Mouse (Mus musculus) urinary bladder, adult 18-20 months (tissue): ENCODE measurements around the gene Mfn1.
A peak's percentile ranks its signal among the peaks of the same experiment; 100 is the strongest.

Experiments used
- DNase-seq, 2 experiments: peaks; one replicate each; pipeline ENCODE4 v3.0.0; 2022; ENCODE audit warnings: low spot score in 2 of 2, mixed read lengths in 2 of 2

Mfn1 gene

DNA sequence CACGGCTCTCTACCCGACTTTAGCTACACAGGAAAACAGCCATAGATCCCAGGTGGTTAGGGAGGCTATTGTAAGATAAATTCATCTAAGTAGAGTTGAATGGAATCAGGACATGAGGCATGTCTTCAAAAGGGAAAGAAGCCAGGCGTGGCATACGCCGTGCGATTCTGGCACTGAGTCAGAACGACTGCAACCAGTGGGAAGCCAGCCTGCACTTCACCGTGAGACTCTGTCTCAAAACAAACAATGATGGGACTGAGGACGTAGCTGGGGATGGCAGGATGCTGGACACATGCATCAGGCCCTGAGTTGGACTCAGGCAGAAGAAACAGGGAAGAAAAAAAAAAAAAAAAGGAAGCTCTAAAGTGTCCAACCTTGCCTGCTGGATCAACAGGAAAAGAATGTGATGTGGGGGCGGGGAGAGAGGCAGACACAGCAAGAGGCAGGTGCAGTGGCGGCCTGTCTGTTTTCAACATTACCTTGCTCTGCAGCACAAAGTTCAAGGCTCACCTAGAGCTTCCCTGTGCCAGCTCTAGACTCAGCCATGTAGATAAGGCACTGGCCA, 82.4 kb downstream of the Mfn1 start:
- DNase-seq, result no peak

DNA sequence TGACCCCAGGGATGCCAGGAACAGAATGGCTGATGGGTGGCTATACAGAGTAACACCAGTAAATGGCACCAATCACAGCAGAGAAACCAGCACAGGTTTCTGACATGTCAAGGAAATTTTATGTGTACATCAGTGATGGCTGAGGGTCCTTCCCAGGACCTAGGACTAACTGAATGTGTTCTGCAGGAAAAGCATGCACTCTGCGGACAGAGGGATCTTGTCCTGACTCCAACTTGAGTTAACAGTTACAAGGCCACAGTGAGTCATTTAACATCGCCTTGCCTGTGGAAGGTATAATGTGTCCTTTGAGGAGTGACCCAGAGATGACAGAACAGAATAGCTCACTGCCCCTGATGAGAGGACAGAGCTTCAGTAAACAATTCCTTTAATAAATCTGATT, 85.5 kb downstream of the Mfn1 start:
- DNase-seq, result no peak

DNA sequence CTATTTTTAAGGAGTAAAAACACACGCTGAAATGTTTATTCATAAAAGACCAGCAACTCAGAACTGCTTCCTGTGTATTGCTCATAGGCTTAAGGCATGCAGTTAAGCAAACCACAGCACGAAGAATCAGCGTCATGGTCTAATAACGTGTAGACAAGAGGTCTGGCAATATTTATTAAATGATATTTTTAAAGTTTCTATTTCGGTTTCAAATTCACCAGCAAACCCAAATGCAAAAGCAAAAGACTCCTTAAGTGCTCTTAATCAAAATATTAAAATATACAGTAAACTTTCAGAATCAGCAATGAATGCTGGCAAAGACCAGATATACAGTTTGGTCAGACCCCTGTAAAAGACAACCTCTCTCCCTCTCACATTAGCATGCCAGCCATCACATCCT, 86.1 kb downstream of the Mfn1 start:
- DNase-seq, result no peak

- no peak for DNase-seq
Measured at GRCm38 (mm10) chr3:32616006-32616330, 86.7 kb downstream of the Mfn1 start.

DNA sequence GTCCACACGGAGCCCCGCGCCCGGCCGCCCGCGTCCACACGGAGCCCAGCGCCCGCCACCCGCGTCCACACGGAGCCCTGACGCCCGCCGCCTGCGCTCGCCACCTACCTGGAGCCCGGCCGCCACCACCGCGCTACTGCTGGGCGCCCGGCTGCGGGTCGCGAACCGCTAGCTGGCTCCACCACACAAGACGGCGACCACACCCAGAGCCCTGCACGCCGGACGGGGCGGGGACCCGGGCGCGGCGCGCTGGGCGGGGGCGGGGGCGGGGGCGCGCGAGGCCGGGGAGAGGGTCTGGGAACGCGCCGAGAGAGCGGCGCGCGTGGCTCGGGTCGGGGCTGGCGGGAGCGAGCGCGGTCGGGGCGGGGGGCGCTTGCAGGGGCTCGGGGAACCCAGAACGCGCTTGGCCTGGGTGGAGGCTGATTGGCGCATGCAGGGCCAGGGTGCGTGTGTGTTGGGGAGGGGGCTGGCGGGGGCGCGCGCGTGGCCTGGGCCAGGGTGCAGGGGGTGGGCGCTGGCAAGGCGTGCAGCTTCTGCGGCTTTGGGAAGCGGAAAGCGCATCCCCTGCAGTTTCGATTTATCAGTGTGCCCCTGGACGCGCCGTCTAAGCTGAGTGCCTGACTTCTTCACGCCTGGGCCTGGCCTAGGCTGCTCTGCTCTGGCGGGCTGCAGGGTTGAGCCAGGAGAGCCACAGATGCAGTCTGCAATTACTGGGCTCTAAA, 87.2 kb downstream of the Mfn1 start, which contains the start of gene Gnb4:
TSS of gene Gnb4 (minus strand) at position 255 of the 722 bp plus-strand sequence.
- DNase-seq, result peak; percentile 12 to 18

DNA sequence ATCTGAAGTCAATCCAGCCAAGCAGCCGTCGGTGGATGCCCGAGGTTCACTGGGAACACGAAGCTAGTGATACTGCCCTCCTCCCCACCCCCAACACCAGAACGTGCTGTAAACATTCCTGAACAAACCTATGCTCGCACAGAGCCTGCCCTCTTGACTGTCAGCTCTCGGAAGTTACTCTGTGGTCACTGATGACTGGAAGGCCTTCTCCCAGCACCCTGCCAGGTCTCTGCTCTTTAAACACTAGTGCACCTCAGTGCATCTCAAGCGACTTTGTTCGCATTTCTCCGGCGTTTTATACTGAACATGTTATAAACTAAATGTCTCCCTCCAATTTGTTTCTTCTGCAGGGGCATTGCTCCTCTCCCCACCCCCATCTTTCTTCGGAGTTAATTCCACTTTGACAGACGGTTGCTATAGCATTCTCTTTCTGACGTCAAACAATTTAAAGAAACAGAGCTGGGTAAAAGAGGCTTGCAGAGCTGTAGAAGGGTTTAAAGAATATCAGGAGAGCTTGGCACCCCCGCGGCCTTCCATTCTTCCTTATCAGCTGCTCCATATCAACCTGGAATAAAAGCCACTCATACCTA, 87.9 kb downstream of the Mfn1 start:
- no peak for DNase-seq

DNA sequence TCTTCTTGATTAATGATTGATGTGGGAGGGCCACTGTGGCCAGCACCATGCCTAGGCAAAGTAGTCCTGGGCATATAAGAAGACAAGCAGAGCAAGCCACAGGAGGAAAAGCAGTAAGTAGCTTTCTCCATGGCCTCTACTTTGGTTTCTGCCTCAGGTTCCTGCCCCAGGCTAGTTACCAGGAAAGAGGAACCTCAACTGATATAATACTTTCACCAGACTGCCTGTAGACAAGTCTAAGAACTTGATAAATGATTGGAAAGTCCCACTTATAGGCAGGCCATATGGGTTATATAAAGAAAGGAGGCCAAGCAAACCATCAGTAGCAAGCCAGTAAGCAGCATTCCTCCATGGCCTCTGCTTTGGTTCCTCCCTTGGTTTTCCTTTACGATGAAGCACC, 92.4 kb downstream of the Mfn1 start:
- DNase-seq, result no peak

- DNase-seq, result no peak
Measured at GRCm38 (mm10) chr3:32622106-32622505, 92.8 kb downstream of the Mfn1 start.

DNA sequence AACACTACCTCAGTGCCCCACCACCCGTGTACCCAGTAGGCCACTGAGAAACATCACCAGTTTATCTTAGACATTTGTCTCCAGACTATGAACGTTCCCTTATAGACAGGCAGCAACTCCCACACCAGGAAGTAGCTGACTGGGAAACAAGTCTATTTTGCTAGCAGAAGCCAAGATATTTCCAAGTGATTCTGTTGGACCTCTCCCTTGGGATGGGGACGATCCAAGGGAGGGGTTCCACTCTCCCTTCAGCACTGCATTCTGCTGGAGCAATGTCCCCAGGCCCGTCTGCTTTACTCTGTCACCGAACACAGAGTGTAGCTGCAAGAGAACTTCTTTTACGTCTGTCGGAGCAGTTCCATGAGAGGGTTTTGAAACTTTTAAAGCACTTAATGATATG, 98.9 kb downstream of the Mfn1 start:
- no peak for DNase-seq
